Mouse (Mus musculus) embryonic facial prominence, embryonic 15.5 days (tissue): ENCODE results near the gene Camkv. TPM values are rescaled to one million over a fixed set of nuclear protein-coding genes. Genes with fewer than 3 reads are reported as not detected.

Experiments
- ATAC-seq: fragments of 200-750 bp; cut with Nextera tagmentation; 2 replicates; pipeline ENCODE4 v1.8.0; 2017; ENCODE audit warnings: low read depth, moderate TSS enrichment; ENCODE audit not compliant: insufficient number of reproducible peaks, low FRiP score, low TSS enrichment
- H3K27ac ChIP-seq: fragments of 300-500 bp; sonication (generic); replicated peaks from 2 replicates; pipeline ENCODE4 v1.5.1; 2015; ENCODE audit warnings: mild to moderate bottlenecking, inconsistent platforms
- H3K27me3 ChIP-seq: fragments of 300-500 bp; sonication (generic); 2 replicates; pipeline ENCODE4 v1.6.1; 2015; ENCODE audit warnings: inconsistent platforms
- H3K36me3 ChIP-seq: fragments of 300-500 bp; sonication (generic); 2 replicates; pipeline ENCODE4 v1.6.1; 2015; ENCODE audit warnings: mild to moderate bottlenecking, inconsistent platforms
- H3K4me1 ChIP-seq: fragments of 300-500 bp; sonication (generic); 2 replicates; pipeline ENCODE4 v1.6.1; 2015; ENCODE audit warnings: inconsistent platforms
- H3K4me2 ChIP-seq: fragments of 300-500 bp; sonication (generic); replicated peaks from 2 replicates; pipeline ENCODE4 v1.6.1; 2015; ENCODE audit warnings: mild to moderate bottlenecking, inconsistent platforms
- H3K4me3 ChIP-seq: fragments of 300-500 bp; sonication (generic); replicated peaks from 2 replicates; pipeline ENCODE4 v1.5.1; 2015; ENCODE audit warnings: mild to moderate bottlenecking, inconsistent platforms
- H3K9ac ChIP-seq: fragments of 300-500 bp; sonication (generic); 2 replicates; pipeline ENCODE4 v1.6.1; 2015; ENCODE audit warnings: inconsistent platforms
- H3K9me3 ChIP-seq: fragments of 300-500 bp; sonication (generic); replicated peaks from 2 replicates; pipeline ENCODE4 v1.6.1; 2016; ENCODE audit warnings: inconsistent platforms
- WGBS: fragments of 180-500 bp; shearing (Covaris S2); methylation state at CpG from one replicate; pipeline ENCODE4 v1.1.7; 2015; 5-methylcytosine and 5-hydroxymethylcytosine counted together
- polyA plus RNA-seq: library from polyadenylated mRNA; unstranded; fragments of >200 nt; fragmentation: Nextera tagmentation; extraction: Ambion mirVana; gene quantifications from 2 replicates; pipeline ENCODE4 v1.2.1, GENCODE M21; 2015

Camkv gene
- polyA plus RNA-seq, 1 experiment from 2014 or later = 5.9 TPM

GRCm38 (mm10) chr9:107906967-107907800 is 28.3 kb upstream of the Camkv start:
- peak overlapping the region; percentile 45 for H3K9ac ChIP-seq
- ATAC-seq = no peak
- H3K36me3 ChIP-seq = peaks cover 8% of the 10 kb centered on the region
- H3K9me3 ChIP-seq = no peaks in the 10 kb centered on the region
- peak overlapping the region; percentile 54 for H3K4me3 ChIP-seq
- 38% methylated on average over 31 of the region's 31 CpGs for WGBS
- H3K4me1 ChIP-seq = peaks cover 54% of the 10 kb centered on the region
- H3K4me2 ChIP-seq = peak overlapping the region; percentile 78
- H3K27me3 ChIP-seq = no peaks in the 10 kb centered on the region
- H3K27ac ChIP-seq = peak overlapping the region; percentile 81

- ATAC-seq = no peak
- Histone ChIP-seq H3K9me3 (no peaks in the 10 kb centered on the region), H3K36me3 (peaks cover 3% of the 10 kb centered on the region; the same call in 1 of the 2 replicates), H3K4me2 (peak overlapping the region; percentile 78), H3K9ac (no peak overlapping the region), H3K4me3 (peak overlapping the region; percentile 54), H3K27ac (no peak overlapping the region), H3K27me3 (no peaks in the 10 kb centered on the region), H3K4me1 (peaks cover 54% of the 10 kb centered on the region)
- WGBS = 72% methylated on average over 14 of the region's 14 CpGs
Measured at GRCm38 (mm10) chr9:107907801-107908120, 27.7 kb upstream of the Camkv start.

- WGBS = 31% methylated on average over 18 of the region's 18 CpGs
- Histone ChIP-seq H3K27me3 (no peaks in the 10 kb centered on the region), H3K4me2 (peak overlapping the region; percentile 78), H3K4me3 (peak overlapping the region; percentile 54), H3K9ac (no peak overlapping the region), H3K4me1 (peaks cover 54% of the 10 kb centered on the region), H3K36me3 (0 out of 2 replicates have a peak, but pooled peaks cover 4% of the 10 kb centered on the region), H3K9me3 (no peaks in the 10 kb centered on the region), H3K27ac (0 out of 2 replicates have a peak overlapping the region, but pooled peaks have one; percentile 60)
- ATAC-seq = no peak
Measured at GRCm38 (mm10) chr9:107908410-107909158, 26.9 kb upstream of the Camkv start.

- peak overlapping the region; percentile 78 for H3K4me2 ChIP-seq
Measured at GRCm38 (mm10) chr9:107910025-107910769, 25.3 kb upstream of the Camkv start.

GRCm38 (mm10) chr9:107914764-107915420 is 20.6 kb upstream of the Camkv start:
- ATAC-seq = no peak
- Histone ChIP-seq H3K9me3 (no peaks in the 10 kb centered on the region), H3K27me3 (no peaks in the 10 kb centered on the region), H3K4me2 (no peak overlapping the region), H3K4me1 (peaks cover 14% of the 10 kb centered on the region), H3K4me3 (no peak overlapping the region), H3K27ac (no peak overlapping the region), H3K36me3 (peaks cover 18% of the 10 kb centered on the region), H3K9ac (no peak overlapping the region)
- 72% methylated on average over 16 of the region's 16 CpGs for whole genome bisulfite sequencing

More at GRCm38 (mm10) chr9:107910025-107910769, 25.3 kb upstream of the Camkv start:
- no peaks in the 10 kb centered on the region for H3K27me3 ChIP-seq
- H3K9me3 ChIP-seq = no peaks in the 10 kb centered on the region
- peak overlapping the region; percentile 60; the same call in 1 of the 2 replicates for H3K27ac ChIP-seq
- WGBS = 69% methylated on average over 15 of the region's 15 CpGs
- H3K9ac ChIP-seq = no peak overlapping the region
- H3K36me3 ChIP-seq = peaks cover 12% of the 10 kb centered on the region; the same call in 1 of the 2 replicates
- no peak for ATAC-seq
- peaks cover 50% of the 10 kb centered on the region for H3K4me1 ChIP-seq
- H3K4me3 ChIP-seq = 0 out of 2 replicates have a peak overlapping the region, but pooled peaks have one; percentile 54

- H3K4me2 ChIP-seq = no peak overlapping the region
- H3K4me3 ChIP-seq = no peak overlapping the region
- ATAC-seq = peak; percentile 22; the same call in 1 of the 2 replicates
- H3K36me3 ChIP-seq = peaks cover 18% of the 10 kb centered on the region
- peaks cover 7% of the 10 kb centered on the region for H3K4me1 ChIP-seq
- H3K27me3 ChIP-seq = no peaks in the 10 kb centered on the region
- H3K9me3 ChIP-seq = no peaks in the 10 kb centered on the region
- no peak overlapping the region for H3K9ac ChIP-seq
- 27% methylated on average over 13 of the region's 13 CpGs for WGBS
- no peak overlapping the region for H3K27ac ChIP-seq
Measured at GRCm38 (mm10) chr9:107917895-107918608, 17.4 kb upstream of the Camkv start.

GRCm38 (mm10) chr9:107918884-107919283 is 16.6 kb upstream of the Camkv start:
- 84% methylated on average over 6 of the region's 6 CpGs for WGBS
- Histone ChIP-seq H3K4me3 (no peak overlapping the region), H3K4me1 (peaks cover 13% of the 10 kb centered on the region), H3K36me3 (peaks cover 13% of the 10 kb centered on the region), H3K4me2 (no peak overlapping the region), H3K27ac (no peak overlapping the region), H3K27me3 (no peaks in the 10 kb centered on the region), H3K9ac (no peak overlapping the region), H3K9me3 (no peaks in the 10 kb centered on the region)
- ATAC-seq = no peak

GRCm38 (mm10) chr9:107919441-107919840 is 16.0 kb upstream of the Camkv start:
- Histone ChIP-seq H3K27ac (no peak overlapping the region), H3K4me2 (no peak overlapping the region), H3K9me3 (no peaks in the 10 kb centered on the region), H3K36me3 (peaks cover 8% of the 10 kb centered on the region), H3K4me1 (peaks cover 17% of the 10 kb centered on the region), H3K4me3 (no peak overlapping the region), H3K9ac (no peak overlapping the region), H3K27me3 (no peaks in the 10 kb centered on the region)
- no peak for ATAC-seq
- WGBS = 83% methylated on average over 5 of the region's 5 CpGs

- no peaks in the 10 kb centered on the region for H3K9me3 ChIP-seq
- no peak overlapping the region for H3K27ac ChIP-seq
- 34% methylated on average over 7 of the region's 7 CpGs for WGBS
Measured at GRCm38 (mm10) chr9:107923021-107923420, 12.5 kb upstream of the Camkv start.

GRCm38 (mm10) chr9:107923956-107924355 is 11.5 kb upstream of the Camkv start:
- no peak overlapping the region for H3K4me3 ChIP-seq
- peaks cover 17% of the 10 kb centered on the region for H3K4me1 ChIP-seq
- no peaks in the 10 kb centered on the region; the same call in 1 of the 2 replicates for H3K27me3 ChIP-seq
- H3K36me3 ChIP-seq = no peaks in the 10 kb centered on the region
- 39% methylated on average over 6 of the region's 6 CpGs for WGBS
- no peak overlapping the region for H3K27ac ChIP-seq
- no peak overlapping the region for H3K9ac ChIP-seq
- peak; percentile 36; the same call in 1 of the 2 replicates for ATAC-seq
- no peak overlapping the region for H3K4me2 ChIP-seq
- no peaks in the 10 kb centered on the region for H3K9me3 ChIP-seq

More at GRCm38 (mm10) chr9:107923021-107923420, 12.5 kb upstream of the Camkv start:
- Histone ChIP-seq H3K4me3 (no peak overlapping the region), H3K4me2 (no peak overlapping the region), H3K27me3 (no peaks in the 10 kb centered on the region; the same call in 1 of the 2 replicates), H3K4me1 (peaks cover 17% of the 10 kb centered on the region), H3K9ac (no peak overlapping the region), H3K36me3 (no peaks in the 10 kb centered on the region)
- ATAC-seq = no peak
